Mouse (Mus musculus): Measurements from ENCODE around the gene St6galnac5.
"Not testable (repeated sequence)": the region's sequence is repeated elsewhere in the genome, so short reads cannot be mapped to it uniquely, and the experiment has no call there.

St6galnac5 gene

DNA sequence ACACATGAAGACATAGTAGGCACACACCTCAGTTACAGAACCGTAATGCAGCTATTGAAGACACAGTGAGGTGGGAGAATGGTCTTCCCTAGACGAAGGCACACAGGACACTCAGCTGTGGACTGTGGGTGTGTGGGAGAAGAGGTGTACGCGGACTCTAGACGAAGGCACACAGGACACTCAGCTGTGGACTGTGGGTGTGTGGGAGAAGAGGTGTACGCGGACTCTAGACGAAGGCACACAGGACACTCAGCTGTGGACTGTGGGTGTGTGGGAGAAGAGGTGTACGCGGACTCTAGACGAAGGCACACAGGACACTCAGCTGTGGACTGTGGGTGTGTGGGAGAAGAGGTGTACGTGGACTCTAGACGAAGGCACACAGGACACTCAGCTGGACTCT, 197.7 kb downstream of the St6galnac5 start:
- not testable (repeated sequence) for DNase-seq

DNA sequence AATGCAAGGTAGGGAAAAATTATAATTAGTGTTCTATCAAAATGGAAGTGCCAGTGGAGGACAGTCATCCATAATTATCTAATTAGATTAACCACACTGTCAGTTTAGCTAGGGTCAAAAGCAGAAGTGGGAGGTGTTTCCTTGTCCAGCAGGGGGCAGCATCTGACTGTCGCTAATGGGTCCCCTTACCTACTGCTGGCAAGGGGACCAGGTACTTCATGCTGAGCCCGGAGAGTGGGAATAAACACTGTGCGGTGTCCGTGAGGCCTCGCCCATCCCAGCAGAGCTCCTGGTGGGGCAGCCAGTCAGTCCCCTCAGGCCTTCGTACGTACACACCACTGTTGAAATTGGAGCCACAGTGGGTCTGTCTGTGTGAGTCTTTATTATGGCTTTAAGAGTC, 198.3 kb downstream of the St6galnac5 start:
- DNase-seq = peak; percentile 47

- DNase-seq = no peak
These were observed 202.2 kb downstream of the St6galnac5 start for GRCm38 (mm10) chr3:152779819-152780218.

- DNase-seq = no peak
These were observed 205.0 kb downstream of the St6galnac5 start for GRCm38 (mm10) chr3:152776872-152777540.

DNA sequence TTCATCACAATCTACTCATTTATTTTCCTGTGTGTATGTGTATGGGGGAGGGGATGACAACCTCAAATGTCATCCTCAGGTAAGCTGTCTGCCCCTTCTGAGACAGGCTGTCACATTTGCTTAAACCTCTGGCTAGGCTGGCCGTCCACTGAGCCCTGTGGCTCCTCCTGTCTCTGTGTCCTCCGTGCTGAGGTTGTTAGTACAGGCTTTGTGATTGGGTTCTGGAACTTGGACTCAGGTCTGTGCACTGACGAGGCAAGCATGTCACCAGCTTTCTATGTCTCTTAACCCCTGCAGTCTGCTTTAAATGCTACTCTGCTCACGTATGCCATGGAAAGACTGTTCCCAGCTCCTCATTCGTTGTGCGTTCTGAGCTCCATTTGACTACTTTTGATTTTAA, 205.7 kb downstream of the St6galnac5 start:
- no peak for DNase-seq

GRCm38 (mm10) chr3:152770056-152770455, 212.0 kb downstream of the St6galnac5 start:
- no peak for DNase-seq

DNA sequence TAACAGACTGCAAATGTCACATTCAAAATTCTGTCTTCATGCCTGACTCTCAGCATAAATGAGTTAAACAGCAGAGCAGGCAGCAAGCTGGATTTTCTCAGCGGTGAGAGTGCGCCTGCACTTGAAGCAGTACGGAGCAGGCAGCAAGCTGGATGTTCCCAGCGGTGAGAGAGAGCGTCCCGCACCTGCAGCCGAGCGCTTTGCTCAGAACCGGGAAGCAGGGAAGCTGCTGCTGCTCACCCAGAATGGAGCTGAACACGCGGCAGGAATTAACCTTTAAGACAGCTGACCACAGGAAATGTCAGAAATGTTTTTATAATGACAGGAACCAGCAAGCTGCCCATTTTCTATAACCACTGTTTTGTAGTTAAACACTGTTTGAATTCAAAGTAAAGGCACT, 214.6 kb downstream of the St6galnac5 start:
- no peak for DNase-seq
